Mouse (Mus musculus) kidney, adult 18-20 months (tissue): ENCODE data around the gene Sox15.
"Not testable (repeated sequence)": the region's sequence is repeated elsewhere in the genome, so short reads cannot be mapped to it uniquely, and the experiment has no call there.

Experiments used
- DNase-seq: peaks from one replicate; pipeline ENCODE4 v3.0.0; 2021

The Sox15 gene

GRCm38 (mm10) chr11:69681314-69682208 lies 26.4 kb downstream of the Sox15 start, which contains the start of gene Senp3:
Senp3 (minus strand) TSS chr11:69682084.
- DNase-seq = peak; percentile 95

DNA sequence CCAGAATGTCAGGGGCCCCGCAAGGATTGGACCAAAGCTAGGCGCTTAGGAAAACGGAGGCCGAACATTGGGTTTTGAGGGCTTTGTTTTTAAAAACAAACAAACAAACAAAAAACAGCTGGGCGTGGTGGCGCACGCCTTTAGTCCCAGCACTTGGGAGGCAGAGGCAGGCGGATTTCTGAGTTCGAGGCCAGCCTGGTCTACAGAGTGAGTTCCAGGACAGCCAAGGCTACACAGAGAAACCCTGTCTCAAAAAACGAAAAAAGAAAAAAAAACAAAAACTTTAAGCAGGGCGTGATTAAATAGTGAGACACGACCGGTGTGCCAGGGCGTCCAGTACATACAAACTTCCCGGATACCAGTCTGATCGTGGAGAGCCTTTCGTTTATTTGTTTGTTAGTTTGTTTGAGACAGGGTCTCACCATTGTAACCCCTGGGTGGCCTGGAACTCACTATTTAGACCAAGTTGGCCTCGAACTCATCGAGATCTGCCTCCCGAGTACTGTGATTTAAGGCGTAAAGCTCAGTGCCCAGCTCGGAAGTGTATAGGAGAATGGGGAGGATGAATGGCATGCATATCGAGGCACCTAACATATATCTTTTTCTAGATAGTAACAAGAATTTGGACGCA lies 27.2 kb downstream of the Sox15 start:
- DNase-seq = no peak

GRCm38 (mm10) chr11:69682840-69683533 lies 27.9 kb downstream of the Sox15 start:
- DNase-seq = peak; percentile 89

DNA sequence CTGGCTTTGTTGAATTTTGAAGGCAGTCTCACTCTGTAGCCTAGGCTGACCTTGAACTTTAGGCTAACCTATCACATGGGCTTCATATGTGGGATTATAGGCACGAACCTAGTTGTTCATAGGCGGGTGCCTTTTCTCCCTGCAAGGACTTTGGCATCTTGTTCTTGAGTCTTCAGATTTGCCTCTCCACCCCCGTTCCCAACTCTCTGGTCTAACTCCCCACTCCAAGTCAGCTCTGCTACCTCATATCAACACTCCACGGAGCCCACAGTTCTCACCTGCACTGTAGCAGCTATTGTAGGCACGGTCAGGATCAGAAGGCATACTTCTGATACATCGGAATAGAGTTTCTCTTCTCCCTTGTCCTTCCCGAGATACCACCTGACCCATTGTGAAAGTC lies 28.5 kb downstream of the Sox15 start:
- no peak for DNase-seq

DNA sequence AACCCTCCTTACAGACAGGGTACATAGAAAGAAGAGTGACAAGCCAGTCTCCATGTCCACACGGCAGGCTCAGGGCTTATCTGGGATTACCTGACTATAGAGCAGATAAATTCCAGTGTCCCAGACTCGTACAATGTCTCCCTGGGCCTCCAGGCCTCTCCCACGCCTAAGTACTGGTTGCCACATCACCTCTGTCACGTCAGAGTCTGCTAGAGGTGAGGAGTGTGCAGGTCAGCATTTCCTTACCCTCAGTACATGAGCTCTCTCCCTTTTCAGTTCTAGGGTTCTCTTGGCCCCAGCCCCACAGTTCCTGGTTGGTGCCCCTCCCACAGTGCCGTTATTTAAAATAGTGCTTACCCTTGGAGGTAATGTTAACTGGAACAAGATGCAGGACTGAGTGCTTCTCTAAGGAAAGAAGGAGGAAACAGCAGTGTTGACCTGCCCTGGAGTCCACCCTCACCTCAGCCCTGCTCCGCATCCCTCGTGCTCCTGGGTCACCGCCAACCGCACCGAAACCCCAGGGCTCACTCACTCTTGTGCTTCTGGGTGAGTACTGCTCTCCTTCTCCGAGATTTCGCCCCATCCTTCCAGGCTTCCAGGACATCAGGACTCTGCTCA lies 29.1 kb downstream of the Sox15 start:
- DNase-seq = no peak

- peak; percentile 13 for DNase-seq
These were observed 29.8 kb downstream of the Sox15 start for GRCm38 (mm10) chr11:69684936-69685335.

DNA sequence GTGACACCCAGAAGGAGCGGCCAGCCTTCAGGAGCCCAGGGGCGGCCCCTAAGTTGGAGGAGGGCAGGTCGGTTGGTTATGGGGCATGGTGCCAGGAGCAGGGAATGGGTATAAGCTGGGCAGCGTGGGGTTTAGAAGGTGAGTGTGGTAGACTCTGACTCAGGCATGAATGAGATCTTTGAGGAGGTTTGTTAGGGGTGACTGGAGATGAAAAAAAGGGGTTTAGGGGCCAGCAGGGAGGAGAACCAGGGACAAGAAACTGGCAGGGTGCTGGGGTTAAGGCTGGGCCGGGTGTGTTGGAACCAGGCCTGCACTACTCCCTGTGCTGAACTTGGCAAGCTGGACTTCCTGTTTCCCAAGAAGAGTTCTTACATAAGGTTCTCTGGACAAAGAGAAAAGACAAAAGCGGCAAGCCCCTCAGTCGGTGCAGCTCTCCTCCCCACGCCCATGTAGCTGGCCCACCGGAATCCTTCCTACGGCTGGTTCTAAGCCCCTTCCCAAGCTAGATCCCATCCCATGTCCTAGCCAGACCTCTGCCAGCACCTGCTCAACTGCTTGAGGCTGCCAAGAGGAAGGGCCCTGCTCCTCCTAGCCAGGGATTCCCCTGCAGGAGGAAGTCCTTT lies 30.5 kb downstream of the Sox15 start, which contains the start of gene Tnfsf13:
TSS of gene Tnfsf13 (minus strand) at position 259 of the 623 bp plus-strand sequence.
- peak; percentile 84 for DNase-seq

DNA sequence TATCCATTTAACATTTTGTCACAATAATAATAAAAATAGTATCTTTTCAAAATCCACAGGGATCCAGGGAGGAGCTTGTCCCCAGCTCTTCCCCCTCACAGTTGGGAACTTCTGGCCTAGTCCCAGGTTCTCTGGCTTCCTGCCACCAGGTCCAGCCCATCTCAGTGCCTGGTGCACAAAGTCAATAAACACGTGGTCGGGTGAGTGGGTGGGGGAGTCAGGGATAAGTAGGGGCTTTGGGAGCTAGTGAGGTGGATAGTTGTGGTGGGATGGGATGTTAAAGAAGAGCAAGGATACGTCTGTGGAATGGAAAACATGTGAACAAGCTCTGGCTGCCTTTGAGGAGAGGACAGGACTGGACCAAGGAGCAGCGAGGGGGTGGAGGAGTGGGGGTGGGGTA lies 31.3 kb downstream of the Sox15 start:
- DNase-seq = peak; percentile 78

- DNase-seq = no peak
These were observed 31.9 kb downstream of the Sox15 start for GRCm38 (mm10) chr11:69687061-69687460.

DNA sequence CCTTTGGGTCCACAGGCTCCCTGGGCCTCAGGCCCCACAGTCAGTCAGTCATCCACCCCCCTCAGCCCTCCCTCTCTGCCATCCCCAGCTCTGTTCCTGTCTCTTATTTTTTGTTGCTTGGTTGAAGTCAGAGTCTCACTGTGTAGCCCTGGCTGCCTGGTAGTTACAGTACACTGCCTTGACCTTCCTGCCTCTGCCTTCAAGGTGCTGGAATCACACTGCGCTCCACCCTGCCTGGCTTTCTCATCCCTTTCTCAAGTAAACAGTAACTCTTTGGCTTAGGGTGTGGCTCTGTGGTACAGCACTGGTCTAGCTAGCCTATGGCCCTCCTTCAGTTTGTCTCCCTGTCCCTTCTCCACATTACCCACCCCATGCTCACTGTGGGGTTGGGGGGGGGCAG lies 34.8 kb downstream of the Sox15 start:
- DNase-seq = peak; percentile 29

DNA sequence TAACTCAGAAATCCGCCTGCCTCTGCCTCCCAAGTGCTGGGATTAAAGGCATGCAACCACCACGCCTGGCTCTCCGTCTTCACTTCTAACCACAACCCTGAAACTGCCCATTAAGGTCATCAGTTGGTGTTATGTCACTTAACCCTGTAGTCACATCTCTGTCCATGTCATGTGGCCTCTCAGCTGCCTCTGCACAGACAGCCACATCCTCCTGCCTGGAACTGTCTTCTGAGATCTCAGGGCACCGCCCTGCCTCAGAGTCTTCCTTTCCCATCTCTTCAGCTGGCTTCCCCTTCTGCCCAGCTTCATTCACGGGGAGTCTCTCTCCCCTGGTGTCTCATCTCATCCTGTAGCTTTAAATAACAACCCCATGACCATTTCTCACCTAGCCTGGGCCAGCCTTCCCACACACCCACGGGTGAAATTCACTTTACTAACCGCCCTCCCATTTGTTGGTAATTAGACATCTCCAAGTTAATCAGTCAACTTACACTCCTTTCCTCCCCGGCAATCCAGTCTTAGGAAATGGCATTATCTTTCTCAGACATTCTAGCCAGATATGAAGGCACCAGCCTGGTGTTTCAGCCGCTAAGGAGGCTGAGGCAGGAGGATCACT lies 37.2 kb downstream of the Sox15 start:
- DNase-seq = peak; percentile 40

DNA sequence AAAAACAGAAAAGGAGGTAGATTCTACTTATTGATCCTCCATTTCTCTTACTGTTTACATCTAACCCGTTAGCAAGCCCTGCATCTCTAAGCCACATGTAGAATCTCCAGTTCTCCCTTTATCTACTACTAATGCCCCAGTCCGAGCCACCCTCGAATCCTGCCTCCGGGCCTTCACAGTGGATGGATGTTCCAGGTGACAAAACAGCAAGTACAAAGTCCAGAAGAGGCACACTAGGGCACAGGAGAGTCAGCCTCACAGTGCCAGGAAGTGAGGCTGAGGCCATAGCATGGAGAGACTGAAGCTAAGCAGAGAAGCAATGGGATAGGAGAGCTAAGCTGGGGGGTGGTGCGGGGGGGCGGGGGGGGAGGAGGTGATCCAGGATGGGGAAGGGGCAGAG lies 37.7 kb downstream of the Sox15 start:
- DNase-seq = peak; percentile 64

GRCm38 (mm10) chr11:69693421-69693965 lies 38.4 kb downstream of the Sox15 start:
- DNase-seq = peak; percentile 14

- no peak for DNase-seq
These were observed 39.9 kb downstream of the Sox15 start for GRCm38 (mm10) chr11:69695046-69695360.

- DNase-seq = peak; percentile 87
These were observed 40.5 kb downstream of the Sox15 start, which contains the start of the genes Tnfsf12 and Tnfsfm13 for GRCm38 (mm10) chr11:69695361-69696181. Tnfsf12 (minus strand) TSS chr11:69695849. Tnfsfm13 (minus strand) TSS chr11:69696098.

DNA sequence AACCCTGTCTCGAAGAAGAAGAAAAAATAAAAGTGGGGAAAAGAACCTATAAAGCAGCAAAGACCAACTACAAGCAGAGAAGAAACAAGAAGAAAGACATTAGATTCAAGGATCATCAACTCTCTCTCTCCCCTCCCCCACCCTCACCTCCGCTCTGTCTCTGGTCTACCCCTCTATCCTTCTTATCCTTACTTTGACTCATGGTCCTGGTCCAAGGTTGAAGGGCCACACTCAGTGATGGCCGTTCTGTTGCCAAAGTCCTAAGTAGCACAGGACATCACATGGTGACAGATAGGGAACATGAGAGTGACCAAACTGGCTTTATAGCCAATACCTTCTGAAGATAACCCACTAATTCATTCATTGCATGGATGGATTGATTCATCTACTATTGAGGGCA lies 42.3 kb downstream of the Sox15 start:
- DNase-seq = no peak

- DNase-seq = no peak
These were observed 43.5 kb downstream of the Sox15 start for GRCm38 (mm10) chr11:69698574-69698973.

DNA sequence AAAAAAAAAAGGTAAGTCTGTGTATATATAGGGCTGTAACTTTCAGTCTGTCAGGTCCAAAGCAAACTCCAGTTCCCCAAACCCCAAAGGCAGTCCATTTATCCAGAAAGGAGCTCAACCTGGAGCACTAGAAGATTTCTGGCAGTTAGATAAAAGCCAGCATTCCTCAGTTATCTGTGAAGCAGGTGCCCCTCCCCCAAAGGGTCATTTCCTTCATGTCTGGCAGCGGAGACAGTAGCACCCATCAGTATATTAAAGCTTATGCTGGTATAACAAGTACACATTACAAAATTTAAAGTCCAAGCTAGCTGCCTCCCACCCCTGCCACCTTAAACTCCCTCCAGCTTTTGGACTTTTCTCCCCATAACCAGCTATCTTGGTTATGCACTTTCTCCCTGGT lies 44.5 kb downstream of the Sox15 start:
- DNase-seq = no peak

- not testable (repeated sequence) for DNase-seq
These were observed 47.8 kb downstream of the Sox15 start for GRCm38 (mm10) chr11:69702886-69703285.

GRCm38 (mm10) chr11:69703381-69703780 lies 48.3 kb downstream of the Sox15 start:
- DNase-seq = not testable (repeated sequence)
